Mouse (Mus musculus) urinary bladder, adult 2 months (tissue): ENCODE data around the gene 4930404N11Rik. TPM values are rescaled to one million over a fixed set of nuclear protein-coding genes. Genes with fewer than 3 reads are reported as not detected.

Source experiments
- DNase-seq: peaks from one replicate; pipeline ENCODE4 v3.0.0; 2022; ENCODE audit warnings: low spot score
- polyA plus RNA-seq: library from polyadenylated mRNA; depleted of rRNA; stranded (reverse); fragments of >200 nt; gene quantifications from 2 replicates; pipeline ENCODE4 v1.2.3, GENCODE M21; 2012

The 4930404N11Rik gene
- polyA plus RNA-seq, 1 experiment: 2.1 TPM

- DNase-seq: no peak
These were observed 37.2 kb downstream of the 4930404N11Rik start, which contains the start of gene Tbxa2r for GRCm38 (mm10) chr10:81328386-81328785. Gene Tbxa2r (plus strand): TSS chr10:81328731.

- DNase-seq: no peak
These were observed 37.7 kb downstream of the 4930404N11Rik start for GRCm38 (mm10) chr10:81327959-81328358.

GRCm38 (mm10) chr10:81326858-81327257 is 38.8 kb downstream of the 4930404N11Rik start:
- no peak for DNase-seq

GRCm38 (mm10) chr10:81325781-81326180 is 39.8 kb downstream of the 4930404N11Rik start:
- DNase-seq: no peak

GRCm38 (mm10) chr10:81325176-81325575 is 40.4 kb downstream of the 4930404N11Rik start:
- no peak for DNase-seq

- DNase-seq: no peak
These were observed 41.7 kb downstream of the 4930404N11Rik start for GRCm38 (mm10) chr10:81323791-81324530.

- DNase-seq: no peak
These were observed 42.4 kb downstream of the 4930404N11Rik start for GRCm38 (mm10) chr10:81323141-81323775.

- no peak for DNase-seq
These were observed 43.2 kb downstream of the 4930404N11Rik start for GRCm38 (mm10) chr10:81322444-81322843.

- no peak for DNase-seq
These were observed 44.2 kb downstream of the 4930404N11Rik start for GRCm38 (mm10) chr10:81321436-81321835.

GRCm38 (mm10) chr10:81320550-81321347 is 44.9 kb downstream of the 4930404N11Rik start, which contains the start of gene Cactin:
Gene Cactin (plus strand): TSS chr10:81321103.
- peak; percentile 89 for DNase-seq

GRCm38 (mm10) chr10:81319741-81320549 is 45.7 kb downstream of the 4930404N11Rik start:
- no peak for DNase-seq

- DNase-seq: no peak
These were observed 46.3 kb downstream of the 4930404N11Rik start for GRCm38 (mm10) chr10:81319330-81319699.

GRCm38 (mm10) chr10:81318589-81319329 is 46.9 kb downstream of the 4930404N11Rik start:
- no peak for DNase-seq

GRCm38 (mm10) chr10:81317273-81317672 is 48.3 kb downstream of the 4930404N11Rik start:
- DNase-seq: no peak

GRCm38 (mm10) chr10:81316338-81317060 is 49.1 kb downstream of the 4930404N11Rik start:
- no peak for DNase-seq

GRCm38 (mm10) chr10:81315587-81315986 is 50.0 kb downstream of the 4930404N11Rik start:
- DNase-seq: no peak

GRCm38 (mm10) chr10:81314201-81314600 is 51.4 kb downstream of the 4930404N11Rik start:
- no peak for DNase-seq

- no peak for DNase-seq
These were observed 52.0 kb downstream of the 4930404N11Rik start for GRCm38 (mm10) chr10:81313581-81313980.
